Mouse (Mus musculus): ENCODE data around the gene Pappa2. TPM values are rescaled to one million over a fixed set of nuclear protein-coding genes. Genes with fewer than 3 reads are reported as not detected.

Gene Pappa2
- polyA plus RNA-seq, 3 experiments from 2014 or later = not detected

DNA sequence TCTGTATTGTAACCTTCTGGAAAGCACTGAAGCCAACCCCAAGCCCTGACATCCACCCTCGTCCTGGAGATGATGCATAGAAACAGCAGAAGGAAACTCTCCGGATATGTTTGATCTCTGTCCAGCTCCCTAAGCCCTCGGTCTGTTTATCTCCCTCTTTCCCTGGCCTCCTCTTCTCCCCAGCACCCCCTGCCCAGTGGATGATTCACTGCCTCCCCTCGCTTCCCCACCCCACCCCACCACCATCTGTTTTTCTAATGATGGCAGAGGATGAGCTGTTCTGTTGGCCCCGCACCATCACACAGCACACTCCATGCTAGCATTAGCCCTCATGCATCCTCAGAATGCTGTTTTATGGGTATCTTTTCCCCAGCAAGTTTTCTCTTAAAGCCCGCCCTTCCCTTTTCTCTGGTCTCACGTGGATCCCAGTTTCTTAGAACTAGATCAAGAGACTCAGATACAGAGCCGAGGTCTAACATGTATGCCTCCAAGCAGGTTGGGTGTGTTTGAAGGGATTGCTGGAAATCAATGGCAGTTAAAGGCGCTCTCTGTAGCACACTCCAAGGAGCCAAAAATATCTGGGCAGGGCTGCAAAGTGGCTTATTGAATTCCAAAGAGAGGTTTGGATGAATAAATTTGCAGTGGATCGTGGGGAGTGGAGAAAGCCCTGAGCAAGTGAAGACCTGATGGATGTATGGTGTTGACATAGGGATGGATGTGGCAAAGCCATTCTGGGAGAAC lies 231.8 kb downstream of the Pappa2 start:
- ATAC-seq = no peak

DNA sequence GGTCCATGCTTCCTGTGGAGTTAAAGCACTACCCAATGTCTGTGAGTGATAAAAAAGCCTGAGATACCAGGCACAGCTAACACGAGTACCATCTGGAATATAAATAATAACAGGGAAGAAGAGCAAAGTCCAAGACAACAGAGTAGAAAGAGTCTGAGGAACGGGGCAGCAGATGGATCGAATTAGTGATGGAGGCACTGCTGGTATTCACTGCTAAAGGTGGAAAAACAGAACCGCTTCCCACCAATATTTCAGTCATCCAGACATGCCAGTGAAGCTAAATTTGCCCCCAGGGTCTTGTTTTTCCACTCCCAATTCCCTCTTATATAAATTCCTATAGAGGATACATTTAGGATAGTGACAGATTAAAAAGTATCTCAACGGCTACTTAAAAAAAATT lies 238.8 kb downstream of the Pappa2 start:
- ATAC-seq = no peak

DNA sequence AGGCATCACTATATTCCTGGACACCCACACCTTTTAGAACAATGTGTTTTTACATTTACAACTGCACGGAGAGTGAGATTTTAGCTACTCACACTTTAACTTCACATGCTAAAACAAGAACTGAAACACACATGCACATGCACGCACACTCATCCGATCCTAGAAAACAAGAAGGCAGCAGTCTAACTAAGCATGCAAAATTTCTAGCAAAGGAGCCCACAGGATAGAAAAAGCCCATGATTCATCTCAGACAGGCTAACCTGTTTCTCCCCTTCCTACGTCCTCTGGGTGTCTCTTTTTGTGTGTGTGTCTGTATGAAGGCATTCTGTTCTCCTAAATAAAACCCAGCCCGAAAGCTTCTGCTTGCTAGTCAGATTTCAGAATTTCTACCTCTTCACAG lies 239.3 kb downstream of the Pappa2 start:
- ATAC-seq = no peak

GRCm38 (mm10) chr1:158740161-158740766 lies 240.0 kb downstream of the Pappa2 start:
- no peak for ATAC-seq

GRCm38 (mm10) chr1:158739132-158739919 lies 241.0 kb downstream of the Pappa2 start:
- ATAC-seq = no peak

GRCm38 (mm10) chr1:158732868-158733496 lies 247.3 kb downstream of the Pappa2 start:
- no peak for ATAC-seq

GRCm38 (mm10) chr1:158713301-158714095 lies 266.8 kb downstream of the Pappa2 start:
- ATAC-seq = no peak

DNA sequence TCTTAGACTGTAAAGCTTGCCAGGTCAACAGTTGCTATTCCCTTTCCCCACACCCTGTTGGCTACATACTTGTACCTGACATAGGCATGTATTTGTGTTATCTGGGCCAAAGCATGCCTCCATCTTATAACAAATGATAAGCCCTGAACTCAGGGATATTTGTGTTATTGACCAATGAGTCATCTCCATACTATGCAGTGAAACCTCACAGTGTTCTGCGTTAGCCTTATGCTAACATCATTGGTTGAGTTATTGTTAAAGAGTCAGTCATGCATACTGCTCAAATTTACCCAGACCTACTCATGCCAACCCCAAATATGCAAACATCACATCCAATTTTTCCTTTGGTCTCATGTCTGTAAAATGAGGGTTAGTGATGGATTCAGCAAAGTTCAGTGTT lies 279.0 kb downstream of the Pappa2 start:
- ATAC-seq = no peak

DNA sequence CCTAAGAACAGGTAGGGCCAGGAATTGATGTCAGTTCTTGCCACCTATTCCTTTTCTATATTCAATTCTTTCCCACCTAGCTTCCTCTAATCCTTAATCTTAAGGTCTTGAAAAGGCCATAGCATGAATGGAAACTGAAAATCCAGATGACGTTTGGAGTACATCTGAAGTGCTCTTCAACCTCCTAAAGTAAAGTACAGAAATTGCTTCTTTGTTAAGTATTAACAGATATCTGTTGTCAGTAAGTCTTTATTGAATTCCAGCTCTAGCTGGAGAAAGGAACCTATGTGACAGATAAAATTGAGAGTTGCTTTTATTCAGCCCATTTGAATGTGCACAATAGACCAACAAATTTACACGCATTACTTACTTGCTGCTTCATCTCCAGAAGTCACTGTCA lies 280.1 kb downstream of the Pappa2 start:
- no peak for ATAC-seq

DNA sequence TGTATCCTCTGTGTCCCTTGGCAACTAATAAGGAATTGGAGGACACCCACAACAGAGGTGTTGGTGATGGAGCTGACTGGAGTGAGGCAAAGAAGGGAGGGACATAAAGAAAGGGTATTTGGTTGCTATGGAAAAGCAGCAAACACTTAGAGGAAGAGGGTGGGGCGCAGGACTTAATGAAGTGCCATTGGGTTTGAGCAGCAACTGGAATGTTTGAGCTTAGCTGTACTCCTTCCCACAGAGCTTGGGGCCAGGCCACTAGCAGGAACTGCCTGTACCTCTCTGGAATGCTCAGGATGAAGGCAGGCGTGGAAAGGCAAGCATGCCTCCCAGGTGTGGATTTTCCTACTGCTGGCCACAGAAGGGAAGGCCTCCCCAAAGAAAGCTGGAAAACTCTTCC lies 281.0 kb downstream of the Pappa2 start:
- no peak for ATAC-seq

GRCm38 (mm10) chr1:158697859-158698569 lies 282.3 kb downstream of the Pappa2 start:
- ATAC-seq = no peak

DNA sequence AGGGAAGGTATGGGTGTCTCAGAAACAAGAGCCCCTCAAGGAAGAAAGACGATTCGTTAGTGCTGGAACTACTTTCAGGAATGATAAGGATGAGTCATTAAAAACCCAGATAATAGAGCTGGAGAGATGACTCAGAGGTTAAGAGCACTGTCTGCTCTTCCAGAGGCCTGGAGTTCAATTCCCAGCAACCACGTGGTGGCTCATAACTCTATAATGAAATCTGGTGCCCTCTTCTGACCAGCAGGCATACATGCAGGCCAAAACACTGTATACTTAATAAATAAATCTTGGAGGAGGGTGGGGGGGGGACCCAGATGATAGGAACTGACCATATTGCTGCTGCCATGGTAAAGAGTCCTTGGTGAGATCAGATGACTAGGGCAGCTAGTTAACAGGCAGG lies 282.9 kb downstream of the Pappa2 start:
- no peak for ATAC-seq

DNA sequence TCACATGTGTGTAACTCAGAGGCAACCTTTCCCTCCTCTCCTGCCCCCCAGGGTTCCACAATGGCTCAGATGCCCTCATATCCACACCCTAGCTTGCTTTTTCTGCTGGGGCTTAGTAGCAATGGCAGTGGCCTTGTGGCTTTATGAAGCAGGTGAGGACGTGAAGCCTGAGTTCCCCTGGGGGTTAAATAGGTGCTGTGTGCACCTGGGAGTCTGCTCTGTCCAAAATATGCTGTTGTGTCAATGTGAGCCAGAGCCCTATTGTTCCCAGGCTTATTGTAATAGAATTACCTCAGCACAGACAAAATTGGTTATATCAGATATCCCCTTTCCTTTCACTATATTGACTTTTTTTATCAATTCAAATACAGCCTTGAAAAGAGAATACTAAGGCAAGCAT lies 292.6 kb downstream of the Pappa2 start:
- ATAC-seq = no peak

- ATAC-seq = no peak
Measured at GRCm38 (mm10) chr1:158669971-158670592, 310.2 kb downstream of the Pappa2 start.

- ATAC-seq = no peak
Measured at GRCm38 (mm10) chr1:158666001-158666400, 314.3 kb downstream of the Pappa2 start.
